Mouse (Mus musculus) R1 (cell line): Measurements from ENCODE around the gene Tbc1d2b.

Source experiments
- DNase-seq: peaks from one replicate; pipeline ENCODE4 v3.0.0-alpha.2; 2018; ENCODE audit warnings: low read depth, low spot score

The Tbc1d2b gene

DNA sequence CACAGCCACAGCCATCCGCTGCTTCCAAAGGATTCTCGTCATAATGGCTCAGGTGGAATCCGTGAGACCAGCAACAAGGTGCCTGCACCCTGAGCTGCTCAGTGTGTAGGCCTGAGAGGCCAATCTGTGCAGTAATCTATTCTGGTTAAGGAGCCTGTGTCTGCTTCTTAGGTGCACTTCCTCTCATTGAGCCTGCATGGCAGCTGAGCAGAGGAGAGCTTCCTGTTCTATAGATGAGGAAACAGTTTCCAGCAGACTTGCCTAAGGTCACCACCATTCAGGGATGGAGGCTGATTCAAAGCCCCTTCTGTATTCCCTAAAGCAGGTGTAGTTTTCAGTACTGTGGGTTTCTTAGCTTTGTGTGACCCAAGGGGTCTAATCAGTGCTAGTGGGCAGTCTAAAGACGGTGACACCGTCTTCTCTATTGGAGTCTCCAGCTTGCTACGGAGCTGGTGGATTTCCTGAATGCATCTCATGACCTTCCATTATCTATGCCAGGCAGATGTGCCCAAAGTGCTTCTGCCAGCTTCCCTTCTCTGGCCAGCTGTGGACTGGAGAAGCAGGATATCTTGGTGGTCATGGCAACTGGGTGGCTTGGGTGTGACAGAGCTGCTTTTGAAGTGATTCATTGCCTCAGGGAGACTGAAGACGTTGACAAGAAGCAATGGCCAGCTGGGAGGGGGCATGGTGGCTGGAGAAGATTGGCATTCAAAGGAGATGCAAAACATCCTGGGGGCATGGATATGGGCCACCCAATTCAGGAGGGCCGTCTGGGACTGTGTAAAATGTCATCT lies 97.9 kb downstream of the Tbc1d2b start:
- no peak for DNase-seq

DNA sequence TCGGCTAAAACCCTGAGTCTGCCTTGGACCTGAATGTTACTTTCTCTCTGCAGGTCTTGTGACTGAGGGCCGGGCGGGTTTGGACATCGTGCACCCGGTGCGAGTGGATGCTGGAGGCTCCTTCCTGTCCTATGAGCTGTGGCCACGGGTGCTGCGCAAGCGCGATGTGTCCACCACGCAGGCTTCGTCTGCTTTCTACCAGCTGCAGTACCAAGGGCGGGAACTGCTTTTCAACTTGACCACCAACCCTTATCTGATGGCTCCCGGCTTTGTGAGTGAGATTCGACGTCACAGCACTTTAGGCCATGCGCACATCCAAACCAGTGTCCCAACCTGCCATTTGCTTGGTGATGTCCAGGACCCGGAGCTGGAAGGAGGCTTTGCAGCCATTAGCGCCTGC lies 99.2 kb downstream of the Tbc1d2b start:
- DNase-seq: peak; percentile 11

DNA sequence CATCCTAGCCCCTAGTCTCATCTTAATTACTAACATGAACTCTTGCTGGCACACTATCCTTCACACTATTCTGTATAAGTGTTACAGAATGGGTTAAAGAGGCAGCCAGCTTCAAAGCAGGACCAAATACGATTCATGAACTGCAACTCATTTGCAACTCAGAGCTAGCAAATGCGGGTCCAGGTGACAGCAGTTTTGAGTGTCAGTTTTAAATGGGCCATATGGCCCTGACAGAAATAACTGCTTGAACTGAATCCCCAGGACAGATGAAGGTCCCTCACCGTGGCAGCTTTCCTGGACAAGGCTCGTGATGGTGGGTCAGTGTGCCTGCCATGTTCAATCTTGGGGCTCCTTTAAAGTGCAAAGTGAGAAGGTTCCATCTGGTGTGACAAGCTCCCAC lies 100.6 kb downstream of the Tbc1d2b start:
- DNase-seq: no peak

DNA sequence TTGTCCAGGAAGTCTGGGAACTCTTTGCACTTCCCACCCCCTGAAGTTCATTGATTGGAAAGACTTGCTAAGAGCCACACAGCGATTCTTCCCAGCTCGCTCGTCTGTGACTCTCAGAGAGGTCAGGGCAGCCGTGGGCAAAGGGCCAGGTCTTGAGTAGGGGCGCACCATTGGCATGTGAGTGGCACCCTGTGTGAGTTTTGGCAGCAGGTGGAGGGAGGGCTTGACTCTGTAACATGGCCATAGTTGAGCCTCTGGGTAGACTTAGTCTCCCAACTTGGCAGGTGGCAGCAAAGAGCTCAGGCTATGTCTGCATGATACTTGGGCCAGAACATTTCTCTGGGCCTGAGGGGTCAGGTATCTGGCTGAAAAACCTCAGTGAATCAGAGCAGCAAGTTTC lies 104.0 kb downstream of the Tbc1d2b start:
- DNase-seq: no peak

DNA sequence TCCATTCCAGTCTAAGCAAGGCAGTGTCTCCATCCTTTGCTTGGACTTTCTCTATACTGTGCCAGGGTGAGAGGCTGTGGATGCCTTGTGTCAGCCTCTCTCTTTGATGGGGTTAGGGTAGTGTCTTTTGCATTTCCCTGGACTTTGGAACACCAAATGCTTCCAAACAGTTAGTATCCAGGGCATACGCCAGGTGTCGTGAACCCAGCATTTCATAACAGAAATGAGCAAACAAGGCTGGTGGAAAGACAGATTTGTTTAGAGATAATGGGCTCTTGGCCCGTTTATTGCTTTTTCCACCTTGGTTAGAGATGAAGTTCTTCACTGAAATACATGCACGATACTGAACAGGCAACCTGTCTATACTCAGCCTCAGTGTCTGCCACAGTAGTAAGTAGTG lies 105.0 kb downstream of the Tbc1d2b start:
- DNase-seq: no peak

DNA sequence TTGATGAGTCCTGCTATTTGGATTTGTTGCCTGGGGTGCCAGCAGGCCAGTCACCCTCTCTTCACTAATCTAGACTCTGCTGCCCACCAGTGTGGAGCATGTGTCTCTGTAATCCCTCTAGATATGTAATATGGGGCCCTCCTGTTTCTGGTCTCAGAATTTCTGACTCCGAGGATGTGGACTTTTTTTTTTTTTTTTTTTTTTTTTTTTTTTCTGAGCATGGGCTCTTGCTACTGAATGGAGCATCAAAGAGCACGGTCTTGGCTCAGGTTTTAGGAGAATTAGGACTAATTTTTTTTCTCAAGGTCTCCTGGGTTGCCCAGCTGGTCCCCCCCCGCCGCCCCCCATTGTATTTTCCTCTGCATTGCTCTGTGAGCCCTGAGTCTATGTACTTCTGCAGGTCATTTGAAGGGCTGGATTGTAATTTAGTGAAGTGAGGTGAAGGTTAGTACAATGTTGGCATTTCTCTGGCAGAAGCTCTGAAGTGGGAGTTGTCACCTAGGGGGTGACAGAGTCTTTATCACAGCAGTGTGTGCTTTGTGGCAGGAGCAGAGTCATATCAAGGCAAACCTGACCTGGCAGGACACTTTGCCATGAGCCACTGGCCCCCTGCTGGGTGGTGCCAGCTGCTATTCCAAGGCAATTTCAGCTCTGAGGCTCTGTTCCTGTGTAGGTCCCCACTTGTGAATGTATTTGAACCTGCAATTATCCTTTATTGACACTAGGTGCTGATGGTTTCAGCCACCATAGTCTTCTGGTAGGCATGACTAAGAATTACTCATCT lies 105.7 kb downstream of the Tbc1d2b start:
- DNase-seq: peak; percentile 13

DNA sequence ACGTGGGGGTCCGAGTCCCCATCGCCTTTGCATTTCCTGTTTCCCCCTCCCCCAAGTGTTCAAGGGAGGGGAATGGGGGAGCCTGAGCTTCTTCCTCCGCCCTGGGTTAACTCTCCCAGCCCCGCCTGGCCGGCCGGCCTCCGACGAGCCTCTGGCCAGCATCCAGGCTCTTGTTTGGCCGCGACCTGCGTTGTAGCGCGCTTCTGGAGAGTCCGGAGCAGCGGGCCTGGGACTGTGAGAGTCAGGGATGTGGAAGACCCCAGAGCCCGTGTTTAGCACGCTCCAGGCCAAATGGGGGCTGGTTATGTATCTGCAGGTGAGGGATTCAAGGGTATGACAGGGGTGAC lies 106.9 kb downstream of the Tbc1d2b start:
- DNase-seq: no peak

DNA sequence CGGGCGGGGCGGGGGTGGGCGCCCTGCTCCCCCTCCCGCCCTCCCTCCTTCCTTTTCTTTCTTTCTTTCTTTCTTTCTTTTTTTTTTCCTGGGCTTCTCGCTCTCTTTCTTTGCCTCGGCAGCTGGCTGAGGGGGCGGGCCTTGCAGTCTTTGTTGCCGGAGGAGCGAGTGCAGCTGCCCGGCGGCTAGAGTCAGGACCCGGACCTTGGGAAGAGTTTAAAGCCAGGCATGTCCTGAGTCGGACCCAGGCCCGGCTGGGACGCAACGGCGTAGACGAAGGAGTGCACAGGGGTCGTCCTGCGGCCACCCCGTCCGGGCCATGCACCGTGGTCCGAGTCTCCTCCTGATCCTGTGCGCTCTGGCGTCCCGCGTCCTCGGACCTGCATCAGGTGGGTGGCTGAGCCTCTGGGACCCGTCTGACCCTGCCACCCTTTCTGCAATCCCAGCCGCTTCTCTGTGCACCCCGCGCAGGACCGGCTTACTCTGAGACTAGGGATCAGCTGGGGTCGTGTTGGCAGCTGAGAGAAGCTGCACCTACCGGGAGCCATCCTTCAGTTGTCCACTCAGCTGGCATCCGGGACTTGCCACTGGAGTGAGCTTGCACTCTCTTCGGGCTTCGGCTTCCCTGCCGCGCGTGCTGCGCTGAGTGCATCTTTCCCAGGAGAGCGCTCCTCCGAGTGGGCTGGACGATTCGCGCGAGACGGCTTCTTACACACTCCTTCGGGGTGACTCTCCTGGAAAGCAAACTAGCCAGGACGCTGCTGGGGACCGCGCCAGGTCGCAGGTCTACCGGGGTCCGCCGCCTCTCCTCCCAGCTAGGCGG lies 107.5 kb downstream of the Tbc1d2b start, which contains the start of gene Adamts7:
Gene Adamts7, plus strand, starts transcription at position 144 of the 823 bp plus-strand sequence.
- peak; percentile 79 for DNase-seq

DNA sequence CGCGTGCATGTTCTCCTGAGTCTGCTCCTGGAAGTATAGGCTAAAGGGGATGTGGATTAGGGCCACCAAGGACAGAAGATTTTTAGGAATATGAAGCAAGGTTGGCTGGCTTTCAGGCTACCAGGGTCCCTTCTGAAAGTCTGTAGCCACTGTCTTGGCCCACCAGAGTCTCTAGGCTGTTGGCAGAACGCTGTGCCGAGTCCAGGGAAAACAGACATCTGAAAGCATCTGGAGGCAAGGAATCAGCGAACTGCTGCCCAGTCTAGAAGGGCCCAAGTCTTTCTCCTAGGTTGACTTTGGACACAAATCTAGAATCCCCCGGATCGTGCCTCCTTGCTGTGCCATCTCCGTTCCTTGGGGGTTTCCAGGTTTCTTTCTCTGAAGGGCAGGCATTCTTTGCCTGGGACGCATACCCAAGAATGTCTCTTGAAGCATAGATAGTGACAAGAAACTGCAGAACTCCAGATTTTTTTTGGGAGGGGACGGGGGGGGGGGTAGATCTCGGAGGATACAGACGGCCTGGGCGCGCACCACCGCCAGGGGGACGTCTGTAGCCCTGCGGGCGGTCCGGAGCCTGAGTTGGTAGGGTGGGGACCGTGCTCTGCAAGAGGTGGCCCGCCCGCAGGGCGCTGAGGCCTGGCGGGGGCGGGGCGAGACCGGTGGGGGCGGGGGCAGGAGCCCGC lies 108.2 kb downstream of the Tbc1d2b start:
- peak; percentile 60 for DNase-seq
